Mouse (Mus musculus) urinary bladder, postnatal 4 days (tissue): ENCODE data around the gene Atp13a4.

Source experiments
- DNase-seq, 2 experiments: peaks; one replicate each; pipeline ENCODE4 v3.0.0; 2021 to 2022; ENCODE audit warnings: low spot score in 2 of 2

Atp13a4 gene

GRCm38 (mm10) chr16:29544829-29545228 lies at the start of gene Atp13a4:
Gene Atp13a4 (minus strand): TSS chr16:29544864.
- DNase-seq = no peak

- no peak for DNase-seq
Measured at GRCm38 (mm10) chr16:29592171-29592570, 47.5 kb upstream of the Atp13a4 start.

- DNase-seq = no peak
Measured at GRCm38 (mm10) chr16:29579787-29580176, 35.1 kb upstream of the Atp13a4 start.

- DNase-seq = peak; percentile 98
Measured at GRCm38 (mm10) chr16:29579167-29579786, 34.6 kb upstream of the Atp13a4 start, which contains the start of gene Opa1. Gene Opa1 (plus strand): TSS chr16:29579334.

- no peak for DNase-seq
Measured at GRCm38 (mm10) chr16:29575620-29576019, 31.0 kb upstream of the Atp13a4 start.

- no peak for DNase-seq
Measured at GRCm38 (mm10) chr16:29574013-29574412, 29.3 kb upstream of the Atp13a4 start.

- no peak for DNase-seq
Measured at GRCm38 (mm10) chr16:29560869-29561268, 16.2 kb upstream of the Atp13a4 start.

- no peak for DNase-seq
Measured at GRCm38 (mm10) chr16:29560454-29560853, 15.8 kb upstream of the Atp13a4 start.

GRCm38 (mm10) chr16:29559667-29560066 lies 15.0 kb upstream of the Atp13a4 start:
- no peak for DNase-seq

GRCm38 (mm10) chr16:29541261-29541683 lies 3.4 kb downstream of the Atp13a4 start:
- no peak for DNase-seq

GRCm38 (mm10) chr16:29539906-29540305 lies 4.8 kb downstream of the Atp13a4 start:
- no peak for DNase-seq

GRCm38 (mm10) chr16:29536411-29537204 lies 8.1 kb downstream of the Atp13a4 start:
- no peak for DNase-seq

- DNase-seq = no peak
Measured at GRCm38 (mm10) chr16:29535866-29536265, 8.8 kb downstream of the Atp13a4 start.

- DNase-seq = no peak
Measured at GRCm38 (mm10) chr16:29533641-29534040, 11.0 kb downstream of the Atp13a4 start.

GRCm38 (mm10) chr16:29527085-29527484 lies 17.6 kb downstream of the Atp13a4 start:
- no peak for DNase-seq

GRCm38 (mm10) chr16:29526585-29526984 lies 18.1 kb downstream of the Atp13a4 start:
- DNase-seq = no peak

- no peak for DNase-seq
Measured at GRCm38 (mm10) chr16:29512495-29512894, 32.2 kb downstream of the Atp13a4 start.

GRCm38 (mm10) chr16:29510743-29511142 lies 33.9 kb downstream of the Atp13a4 start:
- DNase-seq = no peak

- no peak for DNase-seq
Measured at GRCm38 (mm10) chr16:29509881-29510280, 34.8 kb downstream of the Atp13a4 start.

- DNase-seq = no peak
Measured at GRCm38 (mm10) chr16:29504671-29505070, 40.0 kb downstream of the Atp13a4 start.

- no peak for DNase-seq
Measured at GRCm38 (mm10) chr16:29504198-29504597, 40.5 kb downstream of the Atp13a4 start.

- DNase-seq = no peak
Measured at GRCm38 (mm10) chr16:29491031-29491430, 53.6 kb downstream of the Atp13a4 start.

- DNase-seq = no peak
Measured at GRCm38 (mm10) chr16:29481439-29481838, 63.2 kb downstream of the Atp13a4 start.
